Mouse (Mus musculus) cerebellum, adult 8-10 months (tissue): Measurements from ENCODE around the gene Dnal1.

Experiments used
- DNase-seq: peaks from one replicate; pipeline ENCODE4 v3.0.0; 2022

The Dnal1 gene

DNA sequence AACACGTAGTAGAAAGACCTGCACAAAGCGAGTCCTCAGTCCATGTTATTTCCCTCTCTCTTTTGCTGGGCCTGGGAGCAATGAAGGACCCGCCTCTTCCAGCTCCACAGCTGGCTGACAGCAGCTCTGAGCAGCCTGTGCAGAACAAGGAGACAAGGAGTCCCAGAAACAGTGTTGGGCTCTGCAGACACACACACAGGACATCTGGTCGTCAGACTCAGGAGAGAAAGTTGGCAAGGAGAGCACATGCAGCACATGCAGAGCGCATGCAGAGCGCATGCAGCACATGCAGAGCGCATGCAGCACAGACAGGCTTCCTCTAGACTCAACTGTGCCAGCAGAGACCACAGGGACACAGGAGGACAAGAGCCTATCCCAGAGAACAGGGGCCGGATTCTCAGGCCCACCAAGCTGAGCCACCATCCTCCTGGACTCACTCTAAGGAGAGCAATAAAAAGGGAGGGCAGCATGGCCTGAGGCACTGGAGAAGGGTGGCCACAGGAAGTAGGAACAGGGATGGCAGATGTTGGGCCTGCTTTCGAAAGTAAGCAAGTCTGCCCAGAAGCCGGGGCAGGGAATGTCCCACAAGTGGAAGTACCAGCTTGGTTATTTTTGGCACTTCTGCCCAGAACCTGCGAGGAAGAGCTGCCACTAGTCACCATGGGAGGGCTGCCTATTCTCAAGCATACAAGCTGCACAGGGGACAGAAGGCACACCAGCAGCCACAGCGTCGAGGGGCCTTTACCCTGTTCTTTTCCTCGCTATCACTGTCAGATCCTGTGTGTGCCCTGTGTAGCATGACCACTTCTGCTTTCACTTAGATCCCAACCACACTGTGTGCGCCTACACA, 73.8 kb downstream of the Dnal1 start:
- no peak for DNase-seq

DNA sequence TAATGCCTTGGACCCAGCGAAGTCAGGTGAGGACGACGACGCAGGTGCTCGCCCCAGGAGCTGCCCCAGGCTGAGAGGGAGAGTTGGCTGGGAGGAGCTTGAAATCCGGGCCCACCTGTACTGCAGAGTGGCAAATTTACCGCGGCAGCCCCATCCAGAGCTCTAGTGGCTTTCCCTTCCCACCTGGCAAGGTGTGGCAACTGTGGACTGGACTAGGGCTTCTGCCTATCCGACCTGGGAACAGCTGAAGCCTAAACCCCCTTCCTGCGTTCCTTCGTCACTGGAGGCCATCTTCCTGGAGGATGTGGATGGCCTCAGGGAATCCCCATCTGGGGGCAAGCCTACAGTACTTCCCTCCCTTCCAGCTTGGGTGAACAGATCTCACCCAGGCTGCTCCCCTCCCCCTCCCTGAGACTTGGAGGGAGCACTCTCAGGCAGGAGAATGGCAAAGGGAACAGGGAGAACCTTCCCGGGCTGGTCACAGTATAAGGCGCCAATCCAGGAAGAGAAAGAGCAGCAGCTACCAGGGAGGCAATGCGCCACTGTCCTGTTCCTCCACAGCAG, 74.8 kb downstream of the Dnal1 start:
- DNase-seq = no peak

DNA sequence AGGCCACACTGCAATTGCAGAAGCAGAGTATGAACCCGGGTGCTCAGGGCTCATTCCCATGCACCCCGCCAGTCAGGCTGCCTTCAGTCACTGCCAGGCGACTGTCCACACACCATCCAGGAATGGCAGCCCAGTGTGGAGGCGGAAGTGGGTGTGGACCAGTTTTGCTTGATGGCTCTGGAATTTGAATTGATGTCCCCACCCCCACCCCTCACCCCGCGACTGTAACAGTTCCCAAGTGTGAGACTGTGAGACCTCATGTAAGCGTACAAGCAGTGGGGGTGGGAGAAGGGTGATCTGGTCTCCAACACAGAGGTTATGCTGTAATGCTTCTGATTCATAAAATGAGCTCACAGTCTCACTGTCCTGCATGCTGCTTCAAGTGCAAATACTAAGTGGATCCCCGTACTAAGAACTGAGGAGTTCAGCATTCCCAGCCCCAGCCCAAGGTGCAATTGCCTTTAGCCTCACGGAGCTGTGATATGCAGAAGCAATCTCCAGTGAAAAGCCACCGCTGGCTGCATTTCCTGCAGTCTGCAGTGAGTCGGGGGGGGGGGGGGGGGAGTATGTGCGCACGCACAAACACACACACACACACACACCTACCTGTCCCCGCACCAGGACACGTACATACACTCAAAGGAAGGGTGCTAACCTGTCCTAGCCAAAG, 76.1 kb downstream of the Dnal1 start:
- no peak for DNase-seq

DNA sequence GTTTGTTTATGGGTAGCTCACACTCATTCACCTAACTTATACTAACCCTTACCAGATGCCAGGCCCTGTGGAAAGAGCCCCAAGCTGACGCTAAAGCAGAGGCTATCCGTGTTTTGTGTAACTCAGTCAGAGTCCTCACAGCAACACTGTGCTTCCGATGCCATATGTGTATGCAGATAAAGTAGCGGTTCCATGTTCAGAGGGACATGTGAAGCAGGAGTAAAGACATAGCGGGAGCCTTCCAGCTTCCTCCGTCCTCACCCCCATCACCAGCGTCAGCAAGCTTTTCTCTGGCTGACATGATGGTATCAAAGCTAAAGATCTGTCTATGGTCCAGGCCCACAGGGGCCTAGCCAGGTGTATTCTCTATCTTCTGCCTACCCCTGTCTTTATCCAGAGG, 77.0 kb downstream of the Dnal1 start:
- DNase-seq = no peak

DNA sequence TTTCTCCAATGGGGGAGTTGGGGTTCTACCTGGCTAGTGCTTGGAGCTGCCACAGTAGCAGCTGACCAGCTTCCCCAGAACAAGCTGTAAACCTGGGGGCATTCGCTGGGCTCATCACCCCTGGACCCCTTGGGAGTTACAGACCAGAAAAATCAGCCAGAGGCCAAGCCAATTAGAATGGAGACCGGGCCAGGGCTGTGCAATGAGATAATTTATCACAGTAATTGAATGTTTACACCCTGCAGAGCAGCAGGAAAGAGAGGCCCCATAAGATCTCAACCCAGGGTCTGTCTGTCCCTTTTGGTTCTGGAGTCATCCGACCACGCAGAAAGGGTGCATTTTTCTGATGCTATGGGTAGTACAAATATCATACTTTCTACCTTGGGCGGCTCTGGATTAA, 77.6 kb downstream of the Dnal1 start:
- DNase-seq = no peak

DNA sequence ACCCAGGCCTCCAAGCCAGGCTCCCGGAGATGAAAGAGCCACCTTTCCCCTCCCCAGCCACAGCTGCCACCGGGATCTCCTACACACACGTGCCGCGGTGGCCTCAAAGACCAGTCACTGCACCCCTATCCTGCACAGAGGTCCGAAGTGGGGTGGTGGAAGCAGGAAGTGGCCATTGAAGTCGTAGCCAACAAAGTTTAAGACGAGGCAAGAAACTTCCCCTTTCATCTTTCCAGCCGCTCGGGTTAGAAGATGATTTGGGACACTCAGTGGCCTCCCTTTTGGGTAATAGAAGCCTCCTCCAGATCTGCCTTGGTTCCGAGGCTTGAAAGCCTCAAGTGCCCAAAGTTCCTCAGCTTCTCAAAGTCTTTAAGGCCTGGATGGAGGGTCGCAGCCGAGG, 78.1 kb downstream of the Dnal1 start:
- no peak for DNase-seq

DNA sequence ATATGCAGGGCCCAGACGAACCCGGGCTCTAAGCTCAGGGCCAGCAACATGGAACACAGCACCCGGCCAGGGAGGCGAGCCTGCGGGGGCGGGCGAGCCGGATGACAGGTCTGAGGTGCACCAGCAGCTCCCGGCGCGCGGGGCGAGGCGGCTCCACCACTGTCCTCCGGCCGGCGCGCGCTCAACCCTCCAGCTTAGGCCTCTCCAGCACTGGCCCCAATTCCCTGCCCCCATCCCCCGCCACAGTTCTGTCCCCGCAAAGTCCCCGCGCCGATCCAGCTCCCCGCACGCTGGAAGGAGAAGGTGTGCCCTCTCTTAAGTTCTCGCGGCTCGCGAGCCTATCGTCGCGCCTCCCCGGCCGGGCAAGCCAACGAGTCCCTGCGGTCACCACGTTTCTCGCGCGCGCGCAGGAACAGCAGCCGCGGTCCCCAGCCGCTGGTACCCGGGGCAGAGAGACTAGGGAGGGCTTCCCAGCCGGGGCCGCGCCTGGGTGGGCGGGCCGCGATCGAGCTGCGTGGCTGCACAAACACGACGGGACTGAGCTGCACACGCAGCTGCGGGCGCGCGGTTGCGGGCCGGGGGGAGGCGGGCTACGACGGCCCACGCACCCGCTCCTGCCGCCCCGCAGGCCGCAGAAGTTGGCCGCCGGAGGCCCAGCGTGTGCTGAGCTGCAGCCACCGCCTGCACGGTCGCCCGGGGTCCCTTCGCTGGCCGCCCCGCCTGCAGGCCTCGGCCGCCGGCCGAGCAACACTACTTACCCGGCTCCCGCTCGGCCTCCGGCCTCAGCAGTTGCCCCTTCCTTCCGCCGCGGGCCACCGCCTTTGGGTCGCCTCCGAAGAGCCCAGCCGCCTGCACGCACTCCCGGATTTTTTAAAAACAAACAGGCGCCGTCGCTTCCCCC, 78.8 kb downstream of the Dnal1 start:
- DNase-seq = peak; percentile 61

DNA sequence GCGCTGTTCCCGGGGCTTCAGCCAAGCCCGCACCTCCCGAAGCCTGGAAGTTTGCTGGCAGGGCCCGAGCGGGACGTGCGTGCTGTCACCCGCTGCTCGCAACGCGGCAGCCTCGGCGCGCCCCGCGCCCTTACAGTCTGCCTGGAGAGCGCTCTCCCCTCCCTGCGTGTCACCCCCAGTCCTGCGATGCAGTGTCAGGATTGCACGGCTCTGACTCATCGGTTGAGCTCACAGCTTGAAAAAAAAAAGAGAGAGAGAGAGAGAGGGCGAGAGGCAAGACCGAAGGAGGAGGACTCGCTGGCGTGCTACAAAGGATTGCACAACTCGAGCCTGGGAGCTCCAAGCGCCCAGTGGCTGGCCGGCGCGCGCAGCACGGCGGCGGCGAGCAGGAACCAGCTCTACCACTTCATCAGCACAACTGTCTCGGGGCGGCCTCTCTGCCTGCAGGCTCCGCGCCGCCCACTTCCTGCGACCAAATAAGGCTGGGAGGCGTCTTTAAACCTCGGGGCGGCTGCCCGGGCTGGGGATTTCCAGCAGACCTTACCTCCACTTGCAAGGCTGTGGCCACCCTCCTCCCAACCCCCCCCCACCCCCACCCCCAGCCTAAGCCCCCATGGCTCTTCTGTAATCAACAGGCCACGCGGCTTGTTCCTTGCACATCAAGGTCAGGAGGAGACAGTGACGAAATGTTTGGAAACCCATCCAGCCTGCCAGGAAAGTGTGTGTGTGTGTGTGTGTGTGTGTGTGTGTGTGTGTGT, 79.7 kb downstream of the Dnal1 start:
- peak; percentile 83 for DNase-seq

DNA sequence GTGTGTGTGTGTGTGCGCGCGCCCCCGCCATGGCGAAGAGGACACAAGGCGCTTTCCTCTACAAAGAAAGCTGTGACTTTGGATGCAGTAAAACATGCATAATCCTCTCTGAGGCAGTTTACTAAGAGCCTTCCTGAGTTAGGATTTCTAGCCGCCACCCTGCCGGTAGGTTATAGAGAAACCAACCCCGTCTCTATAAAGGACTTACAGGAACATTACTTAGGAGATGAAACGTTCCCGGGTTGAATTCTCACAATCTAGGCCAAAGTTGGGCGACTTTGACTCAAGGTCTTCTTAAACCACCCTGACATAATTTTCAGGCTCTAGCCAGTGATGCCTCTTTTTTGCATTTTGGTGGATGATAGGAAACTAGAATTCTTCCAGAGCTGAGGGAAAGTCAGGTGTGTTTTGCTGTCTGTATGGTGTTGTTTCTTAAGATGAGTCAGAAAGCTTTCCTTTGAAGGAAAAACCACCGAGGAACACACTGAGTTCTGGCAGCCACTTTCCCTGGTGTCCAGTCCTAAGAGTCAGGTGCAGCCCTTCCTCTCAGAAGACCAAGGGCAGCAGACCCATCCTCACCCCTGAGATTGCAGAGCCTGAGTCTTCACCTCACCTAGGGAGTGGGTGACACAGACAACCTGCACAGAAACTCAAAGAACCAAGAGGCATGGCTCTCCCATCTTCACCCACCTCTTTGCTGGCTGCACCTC, 80.4 kb downstream of the Dnal1 start:
- no peak for DNase-seq

DNA sequence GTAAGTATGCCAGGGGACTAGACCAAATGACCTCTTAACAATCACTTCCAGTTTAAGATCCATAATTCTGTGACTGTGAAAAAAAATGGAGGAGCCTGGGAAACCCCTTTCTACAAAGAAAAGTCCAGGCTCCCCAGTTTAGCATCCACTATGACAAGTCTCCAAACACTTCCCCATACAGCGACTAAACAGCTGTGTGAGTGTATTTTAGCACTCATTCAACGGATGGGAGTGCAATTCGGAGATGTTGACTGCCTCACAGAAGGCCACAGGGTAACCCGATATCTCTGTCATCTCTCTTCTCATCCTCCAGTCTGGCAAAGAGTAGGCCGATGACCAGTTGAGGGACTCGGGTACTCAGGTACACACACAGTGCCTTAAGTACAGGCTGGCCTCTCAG, 81.0 kb downstream of the Dnal1 start:
- DNase-seq = no peak
